Mouse (Mus musculus): ENCODE results near the gene Ankrd55. TPM values are rescaled to one million over a fixed set of nuclear protein-coding genes. Genes with fewer than 3 reads are reported as not detected.
A peak's percentile ranks its signal among the peaks of the same experiment; 100 is the strongest.
"Not testable (repeated sequence)": the region's sequence is repeated elsewhere in the genome, so short reads cannot be mapped to it uniquely, and the experiment has no call there.

The Ankrd55 gene
- total RNA-seq, 2 experiments from 2014 or later: 2.3 to 3.7 TPM

DNA sequence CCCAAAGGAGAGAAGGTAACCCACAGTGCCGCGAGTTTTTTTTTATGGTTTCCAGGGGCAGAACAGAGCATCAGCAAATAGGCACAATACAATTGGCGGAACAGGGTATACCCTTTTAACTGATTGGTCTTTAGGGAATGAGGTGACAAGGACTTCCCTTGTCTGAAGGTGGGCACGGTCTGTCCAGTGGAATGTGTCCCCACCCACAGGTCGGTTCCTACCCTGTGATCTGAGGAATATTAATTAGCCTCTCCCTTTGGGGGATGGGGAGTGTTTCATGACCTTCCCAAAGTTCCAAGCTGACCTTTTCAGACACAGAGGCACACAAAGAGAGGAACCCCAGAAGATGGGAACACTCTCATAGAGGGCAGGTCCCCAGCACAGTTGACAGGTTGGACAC lies 124.6 kb downstream of the Ankrd55 start:
- DNase-seq: no peak

DNA sequence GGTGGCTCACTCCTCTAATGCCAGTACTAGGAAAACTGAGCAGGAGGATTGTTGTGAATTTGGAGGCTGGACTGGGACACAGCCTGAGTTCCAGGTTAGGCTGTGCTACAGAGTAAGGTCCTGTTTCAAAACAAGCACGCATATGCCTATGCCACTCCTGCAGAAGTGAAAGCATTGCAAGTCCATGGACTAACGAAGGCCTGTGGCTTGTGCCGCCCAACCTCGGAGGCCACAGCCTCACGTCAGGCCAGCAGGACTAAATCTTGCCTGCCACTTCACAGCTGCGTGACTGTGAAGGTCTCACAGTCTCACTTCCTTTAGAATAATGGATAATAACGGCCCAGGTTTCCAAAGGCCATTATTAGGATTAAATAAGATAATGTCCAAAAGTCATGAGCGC lies 125.4 kb downstream of the Ankrd55 start:
- DNase-seq: no peak

DNA sequence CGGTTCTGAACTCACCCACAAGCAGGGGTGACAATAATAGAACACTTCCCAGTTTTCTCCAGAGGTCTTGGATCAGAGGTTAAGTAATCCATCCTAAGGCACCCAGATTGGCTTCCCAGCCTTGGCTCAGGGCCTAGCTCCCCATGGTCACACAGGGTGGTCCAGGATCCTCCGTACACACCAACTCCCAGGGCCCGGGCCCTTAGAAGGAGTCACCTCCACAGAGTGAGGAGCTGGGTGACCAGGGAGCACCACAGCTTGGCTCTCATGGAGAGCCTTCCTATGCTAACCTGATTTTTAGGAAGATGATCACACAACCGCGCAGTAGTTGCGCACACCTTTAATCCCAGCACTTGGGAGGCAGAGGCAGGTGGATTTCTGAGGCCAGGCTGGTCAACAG lies 127.6 kb downstream of the Ankrd55 start:
- DNase-seq: no peak

DNA sequence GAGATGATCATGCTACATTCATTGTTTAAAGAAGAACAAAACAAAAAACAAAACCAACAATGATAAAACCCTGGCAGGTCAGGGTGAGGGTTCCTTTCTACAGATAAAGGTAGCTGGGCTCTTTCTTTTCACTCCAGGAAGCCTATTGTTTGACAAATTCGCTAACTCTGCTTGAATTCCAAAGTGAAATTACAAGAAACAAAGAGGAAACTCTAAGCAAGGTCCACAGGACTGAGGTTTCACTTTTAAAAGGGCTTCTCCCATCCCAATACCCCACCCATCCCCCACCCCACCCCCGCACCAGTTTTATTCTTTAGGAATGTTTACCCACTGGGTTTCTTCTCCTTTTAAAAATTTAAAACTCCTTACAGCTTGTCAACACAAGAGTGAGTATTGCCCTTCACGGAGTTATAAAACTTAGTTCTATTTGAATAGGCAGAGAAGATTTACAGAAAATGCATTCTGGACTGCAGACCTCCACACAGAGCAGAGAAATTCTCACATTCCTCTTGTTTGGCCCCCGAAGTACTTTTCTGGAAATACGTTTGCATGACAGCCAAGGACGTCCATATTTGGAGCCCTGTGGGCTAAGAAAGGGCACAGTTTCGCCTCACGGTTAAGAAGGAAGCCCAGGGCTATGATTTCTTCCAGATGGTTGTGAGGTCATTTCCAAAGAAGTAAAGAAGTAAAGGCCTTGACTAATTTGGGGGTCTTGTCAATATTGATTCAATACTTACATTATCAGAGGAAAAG lies 128.3 kb downstream of the Ankrd55 start:
- no peak for DNase-seq

DNA sequence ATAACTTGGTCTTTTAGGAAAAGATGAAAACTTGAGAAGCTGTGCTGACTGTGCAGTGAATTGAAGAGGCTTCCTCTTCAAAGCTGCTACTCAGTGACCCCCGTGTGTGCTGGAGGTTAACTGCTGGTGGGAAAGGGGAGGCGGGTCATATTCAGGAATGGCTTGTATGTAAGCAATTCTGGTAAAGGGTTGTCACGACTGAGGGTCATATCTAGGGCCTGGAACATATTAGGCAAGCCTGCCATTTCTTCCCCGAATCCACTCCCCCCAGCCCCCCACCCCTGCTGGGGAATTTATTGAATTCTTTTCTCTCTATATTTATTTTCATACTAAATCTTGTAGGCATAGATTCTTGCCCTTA lies 128.9 kb downstream of the Ankrd55 start:
- DNase-seq: no peak

DNA sequence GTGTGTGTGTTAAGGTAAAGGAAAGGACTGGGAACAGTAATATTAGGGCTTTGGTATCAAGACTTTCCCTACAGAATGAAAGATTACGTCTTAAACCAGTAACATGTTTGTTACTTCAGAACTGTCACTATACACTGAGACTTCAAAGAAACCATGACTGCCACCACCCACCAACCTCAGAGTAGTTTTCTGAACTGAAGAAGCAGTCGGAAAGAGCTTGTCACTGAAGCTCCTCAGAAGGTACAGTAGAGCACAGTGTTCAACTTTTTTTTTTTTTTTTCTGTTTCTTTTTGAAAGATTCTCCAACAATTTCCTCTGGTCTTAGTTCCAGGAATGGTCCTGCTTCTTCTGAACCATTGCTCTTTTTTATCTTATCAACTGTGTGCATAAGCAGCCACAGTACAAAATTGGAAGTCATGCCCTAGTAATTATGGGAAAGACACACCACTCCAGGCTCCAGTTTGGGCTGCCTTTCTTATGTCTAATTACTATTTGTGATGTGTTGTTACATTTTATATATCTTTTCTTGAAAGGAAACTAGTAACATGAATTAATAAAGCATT lies 129.7 kb downstream of the Ankrd55 start:
- no peak for DNase-seq

DNA sequence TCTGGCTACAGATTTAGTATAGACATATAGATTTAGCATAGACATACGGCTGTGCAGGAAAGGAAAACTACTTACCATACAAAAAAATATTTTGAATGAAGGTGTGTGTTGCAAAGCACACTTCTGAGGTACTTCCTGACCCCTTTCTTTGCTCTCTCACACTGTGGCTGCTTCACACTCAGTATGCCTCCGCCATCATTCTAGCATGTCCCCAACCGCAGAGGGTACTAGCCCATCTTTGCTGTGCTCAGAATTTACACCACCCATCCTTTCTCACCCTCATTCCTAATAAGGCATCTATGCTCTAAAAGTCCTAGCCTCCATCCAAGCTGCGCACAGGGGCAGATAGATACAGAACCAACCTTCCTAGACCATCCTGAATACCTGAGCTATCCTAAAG lies 130.3 kb downstream of the Ankrd55 start:
- DNase-seq: no peak

DNA sequence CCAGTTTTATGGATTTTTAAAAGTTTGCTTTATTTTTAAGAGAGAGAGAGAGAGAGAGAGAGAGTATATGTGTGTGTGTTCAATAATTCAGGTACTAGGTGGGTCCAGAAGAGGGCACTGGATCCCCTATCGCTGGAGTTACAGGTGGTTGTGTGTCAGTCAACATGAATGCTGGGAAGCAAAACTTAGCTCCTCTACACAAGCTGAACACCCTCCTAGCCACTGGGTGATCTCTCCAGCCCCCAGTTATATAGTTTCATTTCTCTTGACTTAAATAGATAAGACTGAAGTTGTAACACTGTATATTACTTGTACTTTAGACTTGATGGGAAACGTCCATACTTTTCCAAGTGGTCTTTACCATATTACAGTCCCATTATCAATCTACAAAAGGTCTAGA lies 136.0 kb downstream of the Ankrd55 start:
- DNase-seq: no peak

DNA sequence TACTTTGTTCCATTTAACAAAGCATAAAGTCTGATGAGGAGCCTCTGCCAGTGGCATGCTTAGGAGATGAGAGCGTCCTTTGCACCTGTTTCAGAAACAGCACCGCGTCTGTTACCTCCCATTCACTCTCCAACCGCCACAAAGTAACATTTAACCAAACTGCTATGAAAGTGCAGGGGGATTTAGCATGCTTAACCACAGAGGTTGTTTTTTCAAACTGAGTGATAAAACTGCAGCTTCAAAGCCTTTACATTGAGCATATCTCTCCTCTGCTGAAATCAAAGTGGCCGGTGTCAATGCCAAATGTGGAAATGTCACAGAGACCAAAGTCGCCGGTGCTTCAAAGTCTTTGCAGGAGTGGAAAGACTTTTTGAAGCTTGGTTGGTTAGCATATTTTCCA lies 136.4 kb downstream of the Ankrd55 start:
- peak; percentile 60 for DNase-seq

DNA sequence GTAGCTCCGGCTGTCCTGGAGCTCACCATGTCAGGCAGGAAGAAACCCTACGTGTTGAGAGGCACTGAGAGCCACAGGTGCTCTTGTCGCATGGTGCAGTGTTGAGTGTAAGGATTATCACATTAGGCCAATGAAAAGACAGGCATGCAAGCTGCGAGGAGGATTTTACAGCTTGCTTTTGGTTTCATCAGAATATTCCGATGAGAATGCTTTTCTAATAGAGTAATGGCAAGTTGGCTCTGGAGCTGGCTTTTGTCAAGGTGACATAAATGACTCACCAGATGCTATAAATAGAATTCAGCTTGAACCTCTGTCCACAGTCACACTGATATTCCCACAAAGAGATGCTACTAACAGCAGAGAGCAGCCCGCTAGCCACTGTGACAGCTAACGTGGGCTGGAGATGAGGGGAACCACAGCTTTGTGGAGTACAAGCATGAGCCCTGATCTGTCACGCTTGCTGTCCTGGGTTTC lies 137.0 kb downstream of the Ankrd55 start:
- no peak for DNase-seq

DNA sequence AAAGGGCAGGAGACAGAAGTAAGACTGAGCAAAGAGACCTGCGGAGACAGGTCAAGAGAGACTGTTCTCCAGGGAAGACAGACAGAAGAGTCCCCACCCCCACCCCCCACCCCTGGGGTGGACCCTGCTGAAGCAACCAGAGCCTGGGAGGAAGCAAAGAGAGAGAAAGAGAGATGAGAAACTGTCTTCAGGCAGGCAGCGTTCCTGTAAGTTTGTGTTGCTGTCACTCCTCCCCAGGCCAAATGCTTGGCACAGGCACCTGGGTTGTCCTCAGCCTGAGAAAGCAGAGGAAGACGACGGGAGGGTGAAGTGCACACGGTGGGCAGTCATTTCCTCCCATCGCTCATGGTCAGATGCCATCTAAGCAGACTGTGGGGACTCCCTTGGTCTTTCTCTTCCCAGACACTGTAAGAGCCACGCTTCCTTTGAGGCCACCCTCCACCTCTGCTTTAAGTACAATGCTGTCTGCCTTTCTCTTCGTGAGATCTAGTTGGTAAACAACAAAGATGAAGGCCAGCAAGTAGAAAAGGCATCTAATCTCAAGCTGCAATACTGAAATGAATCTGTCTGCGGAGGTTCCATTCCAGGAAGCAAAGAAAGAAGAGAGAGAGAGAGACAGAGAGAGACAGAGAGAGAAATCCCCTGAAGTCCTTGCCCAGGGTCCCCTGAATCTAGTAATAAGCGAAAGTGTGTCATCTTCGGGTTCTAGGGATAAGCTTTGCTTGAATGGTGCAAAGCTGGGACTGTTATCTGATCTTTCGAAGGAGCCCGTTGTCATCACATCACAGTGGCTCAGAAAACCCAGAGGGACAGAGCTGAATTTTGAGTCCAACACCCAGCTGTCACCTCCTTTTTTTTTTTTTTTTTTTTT lies 138.2 kb downstream of the Ankrd55 start:
- no peak for DNase-seq

DNA sequence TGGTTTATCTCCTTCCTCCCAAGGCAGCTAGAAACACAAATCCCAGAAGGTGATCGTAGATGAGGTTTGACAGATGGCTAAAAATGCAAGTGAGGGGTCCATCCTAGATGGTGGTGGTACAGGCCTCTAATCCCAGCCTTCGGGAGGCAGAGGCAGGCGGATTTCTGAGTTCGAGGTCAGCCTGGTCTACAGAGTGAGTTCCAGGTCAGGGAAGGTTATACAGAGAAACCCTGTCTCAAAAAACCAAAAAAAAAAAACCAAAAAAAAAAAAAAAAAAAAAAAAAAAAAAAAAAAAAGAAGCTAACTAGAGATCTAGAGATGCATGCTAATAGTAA lies 138.9 kb downstream of the Ankrd55 start:
- not testable (repeated sequence) for DNase-seq

DNA sequence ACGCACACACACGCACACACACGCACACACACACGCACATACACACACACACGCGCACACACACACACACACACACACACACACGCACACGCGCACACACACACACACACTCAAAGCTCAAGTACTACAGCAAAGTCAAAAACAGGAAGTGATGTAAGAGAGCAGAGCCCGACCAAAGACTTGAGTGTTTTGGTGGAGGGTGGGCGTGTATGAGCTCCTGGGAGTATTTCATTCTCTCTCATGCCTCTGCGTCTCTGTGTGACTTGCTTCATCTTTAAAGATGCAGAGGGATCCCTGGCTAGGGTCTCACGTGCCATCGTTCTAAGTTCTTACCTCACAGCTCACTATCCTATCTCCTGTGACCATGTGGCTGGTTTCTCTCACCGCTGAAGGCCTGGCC lies 139.3 kb downstream of the Ankrd55 start:
- DNase-seq: no peak

DNA sequence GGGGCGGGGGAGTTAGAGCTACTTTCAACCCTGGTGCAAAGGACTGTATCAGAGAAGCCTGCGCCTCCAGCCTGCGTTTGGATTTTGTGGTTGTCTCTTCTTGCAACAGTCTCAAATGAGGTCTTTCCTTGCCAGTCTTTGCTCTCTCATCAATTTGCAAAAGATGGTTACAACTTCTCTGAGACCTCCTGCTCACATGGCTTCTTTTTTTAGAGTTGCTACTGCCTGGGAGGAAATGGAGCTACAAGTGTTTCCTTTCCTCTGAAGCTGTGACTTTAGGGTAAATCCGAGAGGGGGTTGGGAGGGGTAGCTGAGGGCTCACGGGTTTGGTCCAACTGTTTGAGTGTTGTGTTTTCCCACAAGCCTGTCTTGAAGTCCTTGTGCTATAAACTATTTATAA lies 145.0 kb downstream of the Ankrd55 start:
- DNase-seq: no peak

Other genes with a start within 250 kb of the Ankrd55 start
- gene Il6st, start 175.6 kb downstream of the Ankrd55 start, total RNA-seq (2021): 100 to 1,000 TPM; 261 TPM

All from adrenal gland, postnatal 10 days (tissue).